Mouse (Mus musculus) Patski (cell line): ENCODE measurements around the gene Trhr2. TPM values are rescaled to one million over a fixed set of nuclear protein-coding genes. Genes with fewer than 3 reads are reported as not detected.

ENCODE experiments used
- ATAC-seq: fragments of 100-300 bp; one replicate; pipeline ENCODE4 v1.8.0; 2021
- CTCF ChIA-PET: fragments of 350-600 bp; sonication (Branson Sonifier 250); formaldehyde crosslinking; loops from one replicate; lab custom pipeline; 2022; ENCODE audit warnings: inconsistent platforms; lab: Charles Lee
- POLR2A ChIA-PET: fragments of 350-600 bp; sonication (Branson Sonifier 250); formaldehyde crosslinking; loops from one replicate; lab custom pipeline; 2022; ENCODE audit warnings: antibody characterized with exemption, inconsistent platforms; lab: Charles Lee
- DNase-seq: peaks from one replicate; pipeline ENCODE4 v3.0.0-alpha.2; 2011; ENCODE audit warnings: low read depth, low spot score
- H3K27me3 ChIP-seq: fragments of 371-371 bp; one replicate; pipeline ENCODE4 v1.5.1; 2021
- CTCF ChIP-seq: fragments of 100-300 bp; IDR thresholded peaks from one replicate; pipeline ENCODE4 v1.5.1; 2021
- in situ Hi-C: fragments of 300-500 bp; cut with MboI; formaldehyde crosslinking; loops from 3 replicates; pipeline ENCODE4 v1.11.1; 2018; ENCODE audit warnings: low pct_unique_long_range_greater_than_20kb, mixed read lengths
- polyA plus RNA-seq: library from polyadenylated mRNA; unstranded; gene quantifications from one replicate; pipeline ENCODE4 v1.2.3, GENCODE M21; 2021

The Trhr2 gene
- polyA plus RNA-seq, 1 experiment from 2014 or later, result 0.23 TPM

- no peak for TF ChIP-seq CTCF
- CTCF ChIA-PET, result interaction anchor here (0.5 kb wide), 1 partner anchor 22 kb away, joined by 4 read pairs; no protein-coding TSS in a partner anchor
- POLR2A ChIA-PET, result no interaction called here
- no peaks in the 10 kb centered on the region for H3K27me3 ChIP-seq
- DNase-seq (no peak), ATAC-seq (no peak)
- in situ Hi-C loops, result no loop called here
These were observed 48.0 kb downstream of the Trhr2 start for GRCm38 (mm10) chr8:122312553-122312952.

DNA sequence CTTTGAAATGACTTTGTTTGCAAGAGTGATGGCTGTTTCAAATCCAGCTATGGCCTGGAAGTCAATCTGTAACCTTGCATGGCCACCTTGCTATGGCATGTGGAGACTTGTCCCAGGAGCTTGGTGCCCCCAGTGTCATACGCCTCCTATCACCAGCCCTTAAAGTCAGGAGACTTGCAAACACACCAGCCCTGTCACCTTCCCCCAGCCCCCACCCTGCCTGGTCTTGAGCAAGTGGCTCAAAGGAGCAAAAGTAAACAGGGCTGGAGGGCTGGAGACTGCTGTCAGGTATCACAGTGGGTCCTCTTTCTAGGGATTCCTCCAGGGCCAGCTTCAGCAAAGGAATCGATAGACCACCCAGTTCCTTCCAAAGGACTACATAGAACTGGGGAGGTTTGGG, 49.4 kb downstream of the Trhr2 start:
- DNase-seq (no peak), ATAC-seq (no peak)
- ChIA-PET CTCF (interaction anchor here (1.1 kb wide), 1 partner anchor 17 kb away, joined by 3 read pairs; no protein-coding TSS in a partner anchor), POLR2A (interaction anchor here (0.6 kb wide), 1 partner anchor 20 kb away, joined by 3 read pairs; no protein-coding TSS in a partner anchor)
- in situ Hi-C loops, result no loop called here
- no peak for TF ChIP-seq CTCF
- H3K27me3 ChIP-seq, result no peaks in the 10 kb centered on the region

- no peak for TF ChIP-seq CTCF
- CTCF ChIA-PET, result no interaction called here
- in situ Hi-C loops, result no loop called here
- no peaks in the 10 kb centered on the region for H3K27me3 ChIP-seq
- ATAC-seq (no peak), DNase-seq (no peak)
- POLR2A ChIA-PET, result no interaction called here
These were observed 51.3 kb downstream of the Trhr2 start for GRCm38 (mm10) chr8:122309272-122309671.

DNA sequence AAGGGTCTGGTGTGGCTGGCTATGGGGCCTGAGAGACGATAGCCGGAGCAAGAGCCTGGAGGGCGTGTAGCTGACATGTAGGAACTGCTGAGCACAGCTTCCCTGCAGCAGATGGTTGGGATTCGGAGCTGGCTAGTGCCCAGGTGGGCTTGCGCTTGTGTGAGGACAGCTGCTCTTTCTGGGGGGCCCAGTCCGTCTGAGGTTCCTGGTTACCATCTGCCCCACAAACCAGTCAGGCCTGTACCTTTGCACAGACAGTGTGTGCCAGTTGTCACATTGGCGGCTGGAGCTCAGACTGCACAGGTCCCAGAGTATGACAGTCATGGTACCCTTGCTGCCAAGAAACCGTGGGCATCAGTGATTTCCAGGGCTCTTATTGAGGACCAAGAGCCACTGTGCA, 52.7 kb downstream of the Trhr2 start:
- ChIA-PET CTCF (interaction anchor here (1.1 kb wide), 1 partner anchor 27 kb away, joined by 4 read pairs; no protein-coding TSS in a partner anchor), POLR2A (no interaction called here)
- DNase-seq (no peak), ATAC-seq (no peak)
- in situ Hi-C loops, result no loop called here
- H3K27me3 ChIP-seq, result no peaks in the 10 kb centered on the region
- TF ChIP-seq CTCF, result no peak

Other genes with a start within 250 kb of the Trhr2 start
- gene Zfpm1, start 78.6 kb downstream of the Trhr2 start, polyA plus RNA-seq, result 17.8 TPM
- 54.1 TPM for gene Zc3h18, start 15.9 kb upstream of the Trhr2 start, polyA plus RNA-seq
- gene Il17c, start 61.3 kb upstream of the Trhr2 start, polyA plus RNA-seq, result 0.39 TPM
- gene Cyba, start 72.2 kb upstream of the Trhr2 start, polyA plus RNA-seq, result 288 TPM
- 21.9 TPM for gene Mvd, start 82.7 kb upstream of the Trhr2 start, polyA plus RNA-seq
- gene Snai3, start 100.0 kb upstream of the Trhr2 start, polyA plus RNA-seq, result 0.17 TPM
- 41.5 TPM for gene Rnf166, start 115.3 kb upstream of the Trhr2 start, polyA plus RNA-seq
- 27.4 TPM for gene Ctu2, start 115.4 kb upstream of the Trhr2 start, polyA plus RNA-seq
- gene Piezo1, start 190.6 kb upstream of the Trhr2 start, polyA plus RNA-seq, result 253 TPM
- 24.2 TPM for gene Cdt1, start 207.3 kb upstream of the Trhr2 start, polyA plus RNA-seq
- 224 TPM for gene Aprt, start 216.2 kb upstream of the Trhr2 start, polyA plus RNA-seq